Mouse (Mus musculus) thymus, adult 2 months (tissue): Measurements from ENCODE around the gene Hcrtr1.

Experiments
- CTCF ChIP-seq: fragments of 200-500 bp; IDR thresholded peaks from 2 replicates; pipeline ENCODE4 v1.5.1; 2012; ENCODE audit warnings: mild to moderate bottlenecking, control low read depth, low read length, moderate library complexity, borderline replicate concordance; ENCODE audit not compliant: control insufficient read depth, poor library complexity, insufficient read depth; ENCODE audit errors: extremely low read depth
- POLR2A ChIP-seq: fragments of 200-500 bp; IDR thresholded peaks from 2 replicates; pipeline ENCODE4 v1.6.1; 2012; ENCODE audit warnings: mild to moderate bottlenecking, low read length, control low read depth, moderate library complexity; ENCODE audit not compliant: control insufficient read depth, poor library complexity, insufficient read depth; ENCODE audit errors: extremely low read depth

GRCm38 (mm10) chr4:130128907-130129306, 10.3 kb downstream of the Hcrtr1 start:
- TF ChIP-seq CTCF (no peak), POLR2A (no peak)
